Mouse (Mus musculus) forebrain, embryonic 16.5 days (tissue): ENCODE data around the gene Prkar2a. TPM values are rescaled to one million over a fixed set of nuclear protein-coding genes. Genes with fewer than 3 reads are reported as not detected.

ENCODE experiments used
- ATAC-seq: fragments of 200-750 bp; cut with Nextera tagmentation; 2 replicates; pipeline ENCODE4 v1.8.0; 2017; ENCODE audit warnings: mild to moderate bottlenecking, moderate library complexity
- H3K27ac ChIP-seq: fragments of 300-500 bp; sonication (generic); 2 replicates; pipeline ENCODE4 v1.5.1; 2014; ENCODE audit warnings: low read length, control low read depth
- H3K27me3 ChIP-seq: fragments of 300-500 bp; sonication (generic); replicated peaks from 2 replicates; pipeline ENCODE4 v1.6.1; 2014; ENCODE audit warnings: low read length; ENCODE audit not compliant: control insufficient read depth, insufficient read depth
- H3K36me3 ChIP-seq: fragments of 300-500 bp; sonication (generic); 2 replicates; pipeline ENCODE4 v1.6.1; 2014; ENCODE audit not compliant: control insufficient read depth, insufficient read depth
- H3K4me1 ChIP-seq: fragments of 300-500 bp; sonication (generic); replicated peaks from 2 replicates; pipeline ENCODE4 v1.6.1; 2014; ENCODE audit warnings: low read length; ENCODE audit not compliant: control insufficient read depth, insufficient read depth
- H3K4me2 ChIP-seq: fragments of 300-500 bp; sonication (generic); 2 replicates; pipeline ENCODE4 v1.6.1; 2014; ENCODE audit warnings: mild to moderate bottlenecking, low read length, control low read depth
- H3K4me3 ChIP-seq: fragments of 300-500 bp; sonication (generic); replicated peaks from 2 replicates; pipeline ENCODE4 v1.5.1; 2014; ENCODE audit warnings: mild to moderate bottlenecking, low read length, control low read depth
- H3K9ac ChIP-seq: fragments of 300-500 bp; sonication (generic); replicated peaks from 2 replicates; pipeline ENCODE4 v1.6.1; 2014; ENCODE audit warnings: low read depth, low read length, control low read depth
- H3K9me3 ChIP-seq: fragments of 300-500 bp; sonication (generic); 2 replicates; pipeline ENCODE4 v1.6.1; 2016; ENCODE audit warnings: low read length; ENCODE audit not compliant: control insufficient read depth
- WGBS: fragments of 180-500 bp; shearing (Covaris S2); extraction: QIAGEN DNeasy Blood & Tissue Kit; methylation state at CpG from one replicate; pipeline ENCODE4 v1.1.7; 2014; 5-methylcytosine and 5-hydroxymethylcytosine counted together
- polyA plus RNA-seq: library from polyadenylated mRNA; unstranded; fragments of >200 nt; fragmentation: Nextera tagmentation; extraction: Ambion mirVana; gene quantifications from 2 replicates; pipeline ENCODE4 v1.2.1, GENCODE M21; 2015

The Prkar2a gene
- polyA plus RNA-seq, 1 experiment from 2014 or later, result 41.3 TPM

DNA sequence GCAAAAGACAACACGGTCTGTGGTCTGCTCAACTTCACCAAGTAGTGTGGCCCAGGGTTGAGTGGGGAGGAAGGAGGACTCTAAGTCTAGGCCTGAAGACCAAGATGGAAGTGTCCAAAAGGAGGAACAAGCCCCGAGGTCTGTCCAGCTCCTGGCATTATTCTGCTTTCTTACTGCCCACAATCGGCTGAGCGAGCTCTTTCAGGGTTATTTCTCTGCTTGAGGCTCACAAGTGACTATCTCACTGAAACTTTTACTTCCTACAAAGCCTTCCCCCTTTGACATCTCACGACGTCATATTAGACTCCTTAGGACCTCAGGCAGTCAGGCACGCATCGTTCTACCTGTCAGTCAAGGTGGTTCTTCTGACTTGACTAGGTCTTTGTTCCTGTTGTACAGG lies 2.3 kb downstream of the Prkar2a start:
- 70% methylated on average over 8 of the region's 8 CpGs for whole genome bisulfite sequencing

DNA sequence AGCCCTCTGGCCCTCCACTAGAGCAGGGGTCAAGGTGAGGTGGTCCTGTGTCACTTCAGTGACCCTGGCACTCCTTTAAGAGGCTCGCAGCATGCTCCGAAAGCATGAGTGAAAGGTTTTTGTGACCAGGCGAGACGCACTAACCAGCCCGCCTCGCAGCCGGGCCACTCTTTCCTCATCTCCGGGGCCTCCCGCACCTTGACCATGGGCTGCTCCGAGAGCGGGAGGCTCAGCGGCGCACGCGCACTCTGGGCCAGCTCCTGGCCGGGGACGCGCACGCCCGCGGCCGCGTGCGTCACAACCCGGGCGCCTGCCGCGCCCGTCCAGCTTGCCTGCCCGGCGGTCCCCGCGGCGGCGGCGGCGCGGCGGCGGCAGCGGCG lies 2.7 kb downstream of the Prkar2a start:
- peak overlapping the region; percentile 87 for H3K9ac ChIP-seq
- H3K27me3 ChIP-seq, result no peaks in the 10 kb centered on the region
- peaks cover 23% of the 10 kb centered on the region for H3K4me1 ChIP-seq
- under 1% methylated on average over 42 of the region's 42 CpGs for WGBS
- no peaks in the 10 kb centered on the region for H3K9me3 ChIP-seq
- peak overlapping the region; percentile 67 for H3K4me2 ChIP-seq
- peak overlapping the region; percentile 87 for H3K4me3 ChIP-seq
- peak overlapping the region; percentile 60 for H3K27ac ChIP-seq
- no peaks in the 10 kb centered on the region for H3K36me3 ChIP-seq
- ATAC-seq, result peak; percentile 91

More for the DNA sequence above, 2.3 kb downstream of the Prkar2a start:
- no peak for ATAC-seq
- peak overlapping the region; percentile 87 for H3K4me3 ChIP-seq
- no peaks in the 10 kb centered on the region for H3K27me3 ChIP-seq
- no peak overlapping the region for H3K27ac ChIP-seq
- H3K9ac ChIP-seq, result peak overlapping the region; percentile 87
- H3K4me2 ChIP-seq, result peak overlapping the region; percentile 67
- H3K9me3 ChIP-seq, result no peaks in the 10 kb centered on the region
- peaks cover 23% of the 10 kb centered on the region for H3K4me1 ChIP-seq
- no peaks in the 10 kb centered on the region for H3K36me3 ChIP-seq

DNA sequence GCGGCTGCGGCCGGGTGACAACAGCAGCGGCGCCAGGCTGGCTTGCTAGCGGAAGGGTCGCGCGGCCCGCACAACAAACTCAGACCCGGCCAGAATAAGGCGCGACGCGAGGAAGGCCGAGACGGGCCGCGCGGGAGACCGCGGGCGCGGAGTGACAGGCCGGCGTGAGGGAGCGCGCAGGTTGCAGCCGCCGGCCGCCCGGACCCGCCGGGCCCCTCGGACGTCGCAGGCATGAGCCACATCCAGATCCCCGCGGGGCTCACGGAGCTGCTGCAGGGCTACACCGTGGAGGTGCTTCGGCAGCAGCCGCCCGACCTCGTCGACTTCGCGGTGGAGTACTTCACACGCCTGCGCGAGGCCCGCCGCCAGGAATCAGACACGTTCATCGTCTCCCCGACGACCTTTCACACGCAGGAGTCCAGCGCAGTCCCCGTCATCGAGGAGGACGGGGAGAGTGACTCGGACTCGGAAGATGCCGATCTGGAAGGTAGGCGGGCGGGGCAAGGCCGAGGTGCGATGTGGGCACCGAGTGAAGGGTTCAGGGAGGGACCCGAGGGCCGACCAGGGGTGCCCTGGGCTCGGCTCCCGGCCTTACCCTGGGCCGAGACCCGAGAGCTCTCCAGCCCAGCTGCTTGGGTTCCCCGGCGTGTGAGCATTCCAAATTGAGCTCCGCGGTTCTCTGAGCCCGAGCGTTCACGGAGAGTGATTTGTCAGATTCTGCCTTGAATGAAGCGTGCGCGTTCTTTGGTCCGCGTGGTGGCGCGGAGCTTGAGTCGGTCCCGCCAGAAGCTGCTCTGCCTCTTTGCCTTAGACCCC lies 3.3 kb downstream of the Prkar2a start:
- Histone ChIP-seq H3K27me3 (no peaks in the 10 kb centered on the region), H3K4me1 (peaks cover 23% of the 10 kb centered on the region), H3K4me2 (peak overlapping the region; percentile 67), H3K4me3 (peak overlapping the region; percentile 87), H3K9me3 (no peaks in the 10 kb centered on the region), H3K36me3 (no peaks in the 10 kb centered on the region), H3K27ac (peak overlapping the region; percentile 60), H3K9ac (peak overlapping the region; percentile 87)
- WGBS, result under 1% methylated on average over 90 of the region's 92 CpGs
- ATAC-seq, result peak; percentile 69

DNA sequence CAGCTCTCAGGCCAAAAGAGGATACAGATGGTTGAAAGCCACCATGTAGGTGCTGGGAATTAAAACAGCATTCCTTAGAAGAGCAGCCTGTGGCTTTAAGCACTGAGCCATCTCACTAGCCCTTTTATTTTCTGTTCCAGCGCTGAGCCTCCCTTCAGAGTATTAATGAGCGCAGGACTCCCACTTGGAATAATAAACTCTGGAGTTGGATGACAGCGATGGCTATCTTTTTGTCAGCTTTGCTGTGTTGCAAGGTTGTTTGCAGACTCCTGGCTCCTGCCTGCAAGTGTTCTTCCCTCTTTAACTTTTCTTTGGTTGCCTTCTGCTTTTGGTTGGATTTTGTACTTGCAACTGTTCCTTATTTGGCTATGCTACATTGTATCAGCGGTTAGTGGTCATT lies 4.8 kb downstream of the Prkar2a start:
- Histone ChIP-seq H3K27ac (no peak overlapping the region), H3K4me2 (peak overlapping the region; percentile 67), H3K4me3 (no peak overlapping the region), H3K9ac (no peak overlapping the region), H3K27me3 (no peaks in the 10 kb centered on the region), H3K36me3 (no peaks in the 10 kb centered on the region), H3K4me1 (peaks cover 23% of the 10 kb centered on the region), H3K9me3 (no peaks in the 10 kb centered on the region)
- WGBS, result 44% methylated on average over 4 of the region's 4 CpGs
- no peak for ATAC-seq

DNA sequence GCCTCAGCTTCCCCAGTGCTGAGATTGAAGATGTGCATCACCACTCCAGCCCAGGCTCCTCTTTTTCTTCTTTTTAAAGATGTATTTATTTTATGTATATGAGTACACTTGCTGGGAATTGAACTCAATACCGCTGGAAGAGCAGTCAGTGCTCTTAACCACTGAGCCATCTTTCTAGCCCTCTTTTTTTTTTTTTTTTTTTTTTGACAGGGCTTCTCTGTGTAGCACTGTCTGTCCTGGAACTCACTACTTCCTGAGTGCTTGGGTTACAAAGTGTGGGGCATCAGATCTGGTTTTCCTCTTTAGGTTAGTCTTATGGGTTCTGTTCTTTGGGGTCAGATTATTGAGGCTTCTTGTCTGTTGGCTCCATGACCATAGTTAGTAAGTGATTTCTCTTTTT lies 5.4 kb downstream of the Prkar2a start:
- Histone ChIP-seq H3K9ac (no peak overlapping the region), H3K4me1 (peaks cover 23% of the 10 kb centered on the region), H3K27me3 (no peaks in the 10 kb centered on the region), H3K4me3 (no peak overlapping the region), H3K4me2 (peak overlapping the region; percentile 67; the same call in 1 of the 2 replicates), H3K9me3 (no peaks in the 10 kb centered on the region), H3K27ac (no peak overlapping the region), H3K36me3 (no peaks in the 10 kb centered on the region)
- no peak for ATAC-seq
- 92% methylated on average over 1 of the region's 1 CpGs for WGBS

DNA sequence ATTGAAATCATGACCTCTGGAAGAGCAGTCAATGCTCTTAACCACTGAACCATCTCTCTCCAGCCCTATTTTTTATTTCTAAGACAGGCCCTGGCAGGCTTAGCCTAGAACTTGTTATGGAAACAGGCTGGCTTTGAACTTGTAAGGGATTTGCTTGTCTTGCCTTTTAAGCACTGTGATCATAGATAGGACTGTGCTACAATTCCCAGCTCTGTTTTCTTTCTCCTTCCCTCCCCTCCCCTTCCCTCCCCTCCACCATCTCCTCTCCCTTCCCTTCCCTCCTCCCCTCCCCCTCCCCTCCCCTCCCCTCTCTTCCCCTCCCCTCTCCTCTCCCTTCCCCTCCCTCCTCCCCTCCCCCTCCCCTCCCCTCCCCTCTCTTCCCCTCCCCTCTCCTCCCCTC lies 13.4 kb downstream of the Prkar2a start:
- H3K9ac ChIP-seq, result no peak overlapping the region
- no peaks in the 10 kb centered on the region for H3K27me3 ChIP-seq
- no peaks in the 10 kb centered on the region; the same call in 1 of the 2 replicates for H3K4me1 ChIP-seq
- ATAC-seq, result no peak
- H3K4me2 ChIP-seq, result no peak overlapping the region
- no peaks in the 10 kb centered on the region for H3K9me3 ChIP-seq
- H3K36me3 ChIP-seq, result no peaks in the 10 kb centered on the region
- H3K4me3 ChIP-seq, result no peak overlapping the region
- H3K27ac ChIP-seq, result no peak overlapping the region

DNA sequence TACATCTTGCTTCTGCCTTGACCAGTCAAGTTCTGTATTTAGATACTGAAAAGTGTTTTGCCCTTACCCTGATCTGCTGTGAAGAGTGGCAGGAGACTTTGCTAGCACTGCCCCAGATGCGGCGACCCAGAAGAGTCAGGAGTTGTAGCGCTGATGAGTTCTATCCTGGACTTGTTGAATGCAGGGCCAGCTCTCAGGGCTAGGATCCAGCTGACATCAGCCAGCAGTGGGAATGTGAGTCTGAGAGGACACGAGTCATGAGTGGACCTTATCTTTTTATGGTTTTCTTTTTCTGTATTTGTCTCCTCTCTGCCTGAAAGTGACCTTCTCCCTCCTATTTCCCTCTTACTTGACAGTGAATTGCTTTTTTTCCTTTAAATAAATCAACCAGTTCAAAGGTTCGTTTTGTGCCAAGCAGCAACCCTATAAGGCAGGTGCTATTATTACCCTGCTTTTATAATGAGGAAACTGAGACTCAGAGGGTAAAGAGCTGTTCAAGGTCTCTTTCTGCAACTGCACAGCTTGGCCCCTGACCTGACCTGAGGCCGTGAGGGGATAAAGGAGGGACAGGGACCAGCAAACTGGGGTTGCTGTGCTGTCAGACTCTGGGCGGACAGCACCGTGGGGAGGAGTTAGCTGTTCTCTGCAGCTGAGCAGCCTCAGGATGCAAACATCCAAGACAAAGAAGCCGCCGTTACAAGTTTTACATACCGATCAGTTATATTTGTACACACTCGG lies 14.4 kb downstream of the Prkar2a start:
- ATAC-seq, result no peak
- WGBS, result 45% methylated on average over 12 of the region's 12 CpGs
- Histone ChIP-seq H3K4me3 (no peak overlapping the region), H3K9me3 (no peaks in the 10 kb centered on the region), H3K4me1 (no peaks in the 10 kb centered on the region; the same call in 1 of the 2 replicates), H3K9ac (no peak overlapping the region; the same call in 1 of the 2 replicates), H3K27me3 (no peaks in the 10 kb centered on the region), H3K36me3 (no peaks in the 10 kb centered on the region), H3K27ac (no peak overlapping the region), H3K4me2 (no peak overlapping the region)

DNA sequence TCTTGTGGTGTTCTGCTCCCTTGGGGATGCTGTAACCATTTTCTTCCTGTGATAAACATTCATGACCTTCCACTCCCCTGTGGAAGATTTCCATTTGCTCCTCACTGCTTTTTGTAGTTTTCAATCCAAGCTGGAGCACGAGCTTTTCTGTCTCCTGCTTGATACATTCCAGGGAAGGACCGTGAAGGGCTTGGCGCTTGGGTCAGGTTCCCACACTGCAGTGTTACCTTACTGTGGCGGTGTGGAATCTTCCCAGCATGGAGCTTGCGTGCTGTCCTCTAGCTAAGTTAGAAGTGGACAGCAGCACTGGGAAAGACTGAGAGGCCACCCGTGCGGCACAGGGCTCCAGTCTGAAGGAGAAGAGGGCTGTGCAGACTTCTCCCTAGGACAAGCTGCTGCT lies 15.5 kb downstream of the Prkar2a start:
- no peak for ATAC-seq
- Histone ChIP-seq H3K4me3 (no peak overlapping the region), H3K4me1 (no peaks in the 10 kb centered on the region; the same call in 1 of the 2 replicates), H3K4me2 (no peak overlapping the region), H3K9me3 (no peaks in the 10 kb centered on the region), H3K27me3 (no peaks in the 10 kb centered on the region), H3K36me3 (no peaks in the 10 kb centered on the region), H3K9ac (no peak overlapping the region), H3K27ac (no peak overlapping the region)
- 78% methylated on average over 7 of the region's 7 CpGs for WGBS

DNA sequence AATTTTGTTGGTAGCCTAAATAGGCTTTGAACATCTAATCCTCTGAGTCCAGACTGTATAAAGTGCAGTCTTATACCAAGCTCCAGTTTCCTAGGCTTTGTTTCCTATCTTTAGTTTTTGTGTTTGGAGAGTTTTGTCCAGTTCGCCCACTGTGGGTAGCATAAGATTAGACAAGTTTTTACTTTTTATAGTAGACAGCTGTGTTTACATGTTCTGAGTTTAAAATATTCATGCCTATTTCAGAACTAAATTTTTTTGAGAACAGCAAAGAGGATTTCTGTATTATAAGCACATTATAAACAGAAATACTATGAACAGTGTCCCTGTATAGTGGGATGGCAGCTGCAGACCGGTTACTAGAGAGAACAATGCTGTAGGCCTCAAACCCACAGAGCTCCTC lies 18.1 kb downstream of the Prkar2a start:
- Histone ChIP-seq H3K9ac (no peak overlapping the region), H3K4me3 (no peak overlapping the region), H3K4me2 (no peak overlapping the region), H3K9me3 (no peaks in the 10 kb centered on the region), H3K27ac (no peak overlapping the region), H3K4me1 (no peaks in the 10 kb centered on the region; the same call in 1 of the 2 replicates), H3K36me3 (no peaks in the 10 kb centered on the region), H3K27me3 (no peaks in the 10 kb centered on the region)
- 85% methylated on average over 2 of the region's 2 CpGs for WGBS
- no peak for ATAC-seq
